Mouse (Mus musculus): ENCODE results near the gene Clp1. TPM values are rescaled to one million over a fixed set of nuclear protein-coding genes. Genes with fewer than 3 reads are reported as not detected.

Gene Clp1
- polyA plus RNA-seq, 1 experiment from 2014 or later = 39.7 TPM

DNA sequence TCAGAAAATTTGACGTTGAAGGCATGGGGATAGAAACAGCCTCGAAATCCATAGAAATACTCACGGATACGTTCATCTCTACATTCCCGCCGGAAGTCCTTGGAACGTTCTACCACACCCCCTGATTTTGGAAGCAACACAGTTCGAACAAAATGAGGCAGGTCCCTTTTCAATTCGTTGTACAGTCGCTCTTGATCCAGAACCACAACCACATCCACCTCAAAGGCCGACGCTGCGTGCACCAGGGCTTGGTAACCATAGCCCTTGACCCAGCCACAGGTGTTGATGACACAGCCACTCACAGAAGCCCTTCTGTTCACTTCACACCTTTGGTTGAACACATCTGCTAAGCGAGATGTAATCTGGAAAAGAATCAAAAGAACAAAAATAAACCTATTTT lies 3.3 kb downstream of the Clp1 start:
- no peak overlapping the region for H3K4me2 ChIP-seq (replicated peaks)

DNA sequence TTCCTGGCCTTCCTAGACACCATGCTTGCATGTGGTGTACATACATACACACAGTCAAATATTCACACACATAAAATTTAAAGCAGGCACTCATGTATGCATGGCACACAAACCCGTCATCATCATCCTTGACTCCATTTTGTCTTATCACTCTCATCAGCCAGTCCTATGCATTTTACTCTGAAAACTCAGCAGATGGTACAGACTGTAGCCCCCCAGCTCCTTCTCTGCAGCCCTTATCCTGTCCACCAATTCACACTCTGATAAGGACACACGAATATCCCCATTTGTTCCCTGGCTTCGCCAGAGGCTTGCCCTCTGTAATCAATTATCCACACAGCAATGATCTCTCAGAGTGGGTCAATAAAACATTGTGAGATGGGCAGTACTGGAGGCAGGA lies 6.0 kb downstream of the Clp1 start:
- H3K4me2 ChIP-seq (replicated peaks) = no peak overlapping the region
- peaks cover 36% of the 10 kb centered on the region for H3K36me3 ChIP-seq
- no peaks in the 10 kb centered on the region for H3K9me3 ChIP-seq
- no peak overlapping the region for H3K4me3 ChIP-seq
- ATAC-seq (ENCODE audit: low FRiP score, low read depth) = no peak
- no peak overlapping the region for H3K9ac ChIP-seq
- H3K27me3 ChIP-seq = no peaks in the 10 kb centered on the region
- WGBS = 77% methylated on average over 3 of the region's 3 CpGs
- no peak overlapping the region for H3K27ac ChIP-seq
- H3K4me1 ChIP-seq = peaks cover 13% of the 10 kb centered on the region

More for the DNA sequence above, 3.3 kb downstream of the Clp1 start:
- no peak for ATAC-seq (ENCODE audit: low FRiP score, low read depth)
- peaks cover 36% of the 10 kb centered on the region for H3K36me3 ChIP-seq
- no peak overlapping the region for H3K9ac ChIP-seq
- H3K27me3 ChIP-seq = no peaks in the 10 kb centered on the region
- 95% methylated on average over 14 of the region's 14 CpGs for WGBS
- H3K4me1 ChIP-seq = peaks cover 18% of the 10 kb centered on the region
- no peaks in the 10 kb centered on the region for H3K9me3 ChIP-seq
- no peak overlapping the region for H3K4me3 ChIP-seq
- H3K27ac ChIP-seq = no peak overlapping the region

DNA sequence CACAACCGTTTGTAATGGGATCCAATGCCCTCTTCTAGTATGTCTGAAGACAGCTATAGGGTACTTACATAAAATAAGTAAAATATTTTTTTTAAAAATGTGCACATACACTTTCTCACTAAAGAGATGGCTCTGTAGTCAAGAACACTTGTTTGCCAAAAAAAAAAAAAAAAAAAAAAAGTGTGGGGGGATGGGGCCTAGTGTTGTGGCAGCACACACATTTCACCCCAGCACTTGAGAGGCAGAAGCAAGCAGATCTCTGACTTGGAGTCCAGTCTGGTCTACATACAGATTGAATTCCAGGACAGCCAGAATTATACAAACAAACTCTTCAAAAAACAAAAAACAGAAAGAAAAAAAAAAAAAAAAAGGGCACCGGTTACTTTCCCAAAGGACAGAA lies 6.4 kb downstream of the Clp1 start:
- no peak overlapping the region for H3K4me3 ChIP-seq
- H3K36me3 ChIP-seq = peaks cover 35% of the 10 kb centered on the region
- ATAC-seq (ENCODE audit: low FRiP score, low read depth) = no peak
- no peak overlapping the region for H3K4me2 ChIP-seq (replicated peaks)
- H3K27me3 ChIP-seq = no peaks in the 10 kb centered on the region
- H3K4me1 ChIP-seq = peaks cover 8% of the 10 kb centered on the region
- H3K27ac ChIP-seq = no peak overlapping the region
- H3K9me3 ChIP-seq = no peaks in the 10 kb centered on the region
- no peak overlapping the region for H3K9ac ChIP-seq
- WGBS = 82% methylated on average over 2 of the region's 2 CpGs

DNA sequence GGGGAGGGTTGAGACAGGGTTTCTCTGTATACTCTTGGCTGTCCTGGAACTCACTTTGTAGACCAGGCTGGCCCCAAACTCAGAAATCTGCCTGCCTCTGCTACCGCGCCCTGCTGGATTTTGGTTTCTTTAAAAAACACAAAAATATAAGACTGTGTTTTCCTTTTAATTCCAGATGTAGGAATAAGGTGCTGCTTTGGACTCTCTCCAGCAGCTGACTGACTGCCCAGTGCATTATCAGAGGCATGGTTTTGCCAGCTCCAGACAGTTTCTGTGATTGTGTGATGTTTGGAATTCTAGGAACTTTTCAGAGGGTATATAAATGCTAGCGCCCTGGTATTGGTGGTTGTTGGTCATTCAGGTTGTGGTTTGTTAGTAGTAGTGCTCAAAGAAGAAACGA lies 9.8 kb downstream of the Clp1 start:
- H3K36me3 ChIP-seq = peaks cover 12% of the 10 kb centered on the region
- no peak overlapping the region for H3K4me2 ChIP-seq (replicated peaks)
- H3K4me3 ChIP-seq = no peak overlapping the region
- H3K9ac ChIP-seq = no peak overlapping the region
- H3K27ac ChIP-seq = no peak overlapping the region
- peaks cover 13% of the 10 kb centered on the region for H3K4me1 ChIP-seq
- no peak for ATAC-seq (ENCODE audit: low FRiP score, low read depth)
- no peaks in the 10 kb centered on the region for H3K9me3 ChIP-seq
- WGBS = 91% methylated on average over 4 of the region's 4 CpGs
- H3K27me3 ChIP-seq = no peaks in the 10 kb centered on the region

DNA sequence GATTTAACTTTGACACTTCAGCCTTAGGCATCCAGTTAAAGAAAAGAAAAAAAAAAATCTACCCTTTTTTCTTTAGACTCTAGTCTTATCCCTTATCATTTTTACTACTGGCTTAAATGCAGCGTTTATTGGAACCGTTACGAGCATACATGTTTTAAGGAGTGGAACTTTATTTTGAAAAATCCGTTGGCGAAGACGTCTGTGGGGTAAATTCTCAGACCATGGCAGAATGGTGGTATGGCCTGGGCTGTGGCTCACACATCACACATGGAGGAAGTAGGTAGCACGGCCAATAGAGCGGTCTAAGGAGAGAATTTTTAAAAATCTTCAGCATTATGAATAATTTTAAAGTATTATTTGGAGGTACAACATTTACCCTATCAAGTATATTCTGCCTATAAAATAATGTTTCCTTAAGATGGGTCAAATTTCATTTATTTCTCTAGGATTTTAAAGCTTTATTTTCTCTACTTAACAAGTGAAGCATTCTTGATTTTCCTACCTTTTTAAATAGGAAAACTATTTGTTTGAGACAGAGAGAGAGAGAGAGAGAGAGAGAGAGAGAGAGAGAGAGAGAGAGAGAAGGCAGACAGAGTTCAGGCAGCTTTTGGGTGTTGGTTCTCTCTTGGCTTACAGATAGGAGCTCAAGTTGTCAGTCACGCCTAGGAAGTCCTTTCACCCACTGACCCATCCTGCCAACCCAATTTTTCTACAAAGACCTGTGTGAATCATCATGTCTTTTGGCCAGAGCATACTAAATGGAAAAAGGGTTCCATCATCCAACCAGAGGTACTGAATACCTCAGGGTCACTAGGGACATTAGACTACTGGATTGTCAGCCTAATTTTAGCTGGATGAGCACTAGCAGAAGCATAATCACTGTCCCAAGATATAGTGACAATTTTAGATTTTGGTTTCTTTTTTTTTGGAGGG lies 10.5 kb downstream of the Clp1 start:
- 29% methylated on average over 9 of the region's 9 CpGs for WGBS
- ATAC-seq (ENCODE audit: low FRiP score, low read depth) = no peak

DNA sequence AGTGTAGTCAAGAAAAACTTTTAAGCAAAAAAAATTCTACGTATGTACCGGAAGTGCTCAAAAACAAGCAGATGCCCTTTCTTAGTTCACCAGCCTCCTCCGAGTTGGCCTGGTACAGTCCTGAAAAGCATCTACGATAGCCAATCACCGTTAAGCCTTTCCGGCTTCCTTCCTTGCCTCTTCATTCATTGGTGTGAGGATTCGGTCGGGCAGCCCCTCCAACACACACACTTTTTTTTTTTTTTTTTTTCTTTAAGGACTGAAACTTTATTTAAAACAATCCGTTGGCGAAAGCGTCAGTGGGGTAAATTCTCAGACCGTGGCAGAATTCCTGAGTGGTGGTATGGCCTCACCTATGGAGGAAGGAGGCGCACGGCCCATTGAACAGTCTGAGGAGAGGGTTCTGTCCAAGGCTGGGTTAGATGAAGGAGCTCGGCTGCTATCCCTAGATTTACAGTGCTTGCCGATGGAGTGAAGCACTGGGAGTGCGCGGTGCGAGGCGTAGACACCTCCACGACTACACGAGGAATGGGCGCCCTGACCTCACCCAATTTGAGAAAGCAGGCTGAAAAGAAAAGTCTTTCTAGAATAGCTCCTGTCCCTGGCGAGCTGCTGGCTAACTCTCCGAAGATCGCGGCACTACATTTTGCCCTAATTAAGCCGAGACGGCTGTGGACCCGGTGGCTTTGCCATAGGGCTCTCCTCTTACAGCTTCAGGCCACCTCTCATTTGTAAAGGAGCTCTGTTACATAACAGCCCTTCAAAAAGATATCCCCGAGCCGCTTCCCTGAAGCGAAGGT lies 11.4 kb downstream of the Clp1 start:
- peak overlapping the region; percentile 77 for H3K4me3 ChIP-seq

More for the DNA sequence above, 10.5 kb downstream of the Clp1 start:
- Histone ChIP-seq H3K4me2 (replicated peaks) (peak overlapping the region; percentile 74), H3K9ac (peak overlapping the region; percentile 78), H3K27me3 (no peaks in the 10 kb centered on the region), H3K4me3 (peak overlapping the region; percentile 77), H3K36me3 (peaks cover 6% of the 10 kb centered on the region), H3K9me3 (no peaks in the 10 kb centered on the region), H3K27ac (peak overlapping the region; percentile 94; the same call in 1 of the 2 replicates), H3K4me1 (peaks cover 13% of the 10 kb centered on the region)

DNA sequence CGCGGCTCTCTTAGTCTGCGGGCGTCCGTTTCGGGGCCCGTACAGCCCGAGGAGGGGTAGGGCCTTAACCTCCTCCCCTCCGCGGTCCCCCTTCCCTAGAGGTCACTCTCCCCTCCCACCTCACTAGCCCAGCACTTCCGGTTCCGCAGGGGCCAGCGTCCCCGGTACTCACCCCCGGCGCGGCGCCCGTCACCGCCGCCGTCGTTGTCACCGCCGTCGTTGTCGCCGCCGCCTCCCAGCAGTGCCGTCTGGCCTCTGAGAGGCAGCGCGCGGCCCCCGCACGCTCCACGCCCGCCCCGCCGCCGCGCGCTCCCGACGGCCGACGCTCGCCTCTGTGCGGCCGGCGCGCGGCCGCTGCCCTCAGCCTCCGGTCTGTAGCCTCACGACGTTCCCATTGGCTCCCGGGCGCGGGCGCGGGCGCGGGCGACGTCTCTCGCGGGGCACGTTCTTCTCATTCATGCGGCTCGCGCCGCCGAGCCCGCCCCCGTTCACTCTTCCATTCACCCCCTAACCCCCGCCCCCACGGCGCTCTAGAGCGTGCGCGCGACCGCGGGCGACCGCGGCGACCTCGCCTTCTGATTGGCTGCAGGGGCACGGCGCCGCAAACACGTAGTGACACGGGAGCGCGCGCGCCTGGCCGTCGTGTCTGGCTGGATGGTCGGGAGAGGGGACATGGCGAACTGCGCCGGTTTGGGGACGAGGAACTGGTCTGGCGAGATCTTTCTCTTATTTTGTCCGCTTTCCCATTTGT lies 12.2 kb downstream of the Clp1 start, which contains the start of gene Zdhhc5:
Gene Zdhhc5 (minus strand): TSS at position 370 of the 751 bp plus-strand sequence.
- Histone ChIP-seq H3K9me3 (no peaks in the 10 kb centered on the region), H3K36me3 (peaks cover 11% of the 10 kb centered on the region), H3K27ac (peak within 1 kb of the TSS; percentile 94), H3K27me3 (no peaks in the 10 kb centered on the region), H3K4me1 (peaks cover 13% of the 10 kb centered on the region), H3K4me3 (peak within 1 kb of the TSS; percentile 77), H3K4me2 (replicated peaks) (peak within 1 kb of the TSS; percentile 74), H3K9ac (peak within 1 kb of the TSS; percentile 96)
- under 1% methylated on average over 92 of the region's 107 CpGs for WGBS
- peak; percentile 94 for ATAC-seq (ENCODE audit: low FRiP score, low read depth)

More for the DNA sequence above, 11.4 kb downstream of the Clp1 start:
- peak overlapping the region; percentile 78 for H3K9ac ChIP-seq
- peaks cover 13% of the 10 kb centered on the region for H3K4me1 ChIP-seq
- under 1% methylated on average over 33 of the region's 33 CpGs for WGBS
- peaks cover 3% of the 10 kb centered on the region for H3K36me3 ChIP-seq
- peak; percentile 96 for ATAC-seq (ENCODE audit: low FRiP score, low read depth)
- H3K27me3 ChIP-seq = no peaks in the 10 kb centered on the region
- peak overlapping the region; percentile 94 for H3K27ac ChIP-seq
- H3K9me3 ChIP-seq = no peaks in the 10 kb centered on the region
- H3K4me2 ChIP-seq (replicated peaks) = peak overlapping the region; percentile 74

DNA sequence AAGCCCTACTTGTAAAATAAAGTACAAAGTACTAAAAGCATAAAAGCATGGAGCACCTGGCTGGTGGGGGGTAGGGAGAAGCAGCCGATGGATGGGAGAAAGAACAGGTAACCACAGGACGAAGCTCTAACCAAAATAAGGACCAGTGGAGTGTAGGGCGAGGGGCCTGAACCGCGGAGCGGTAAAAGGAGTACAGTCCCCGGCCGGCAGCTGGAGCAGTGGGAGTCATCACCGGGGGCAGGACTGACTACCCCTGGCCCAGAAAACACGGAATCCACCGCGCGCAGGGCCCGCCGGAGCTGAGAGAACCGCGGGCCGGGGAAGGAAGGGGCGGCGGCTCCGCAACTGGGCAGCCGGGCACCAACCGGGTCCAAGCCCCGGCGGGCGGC lies 12.7 kb downstream of the Clp1 start:
- ATAC-seq (ENCODE audit: low FRiP score, low read depth) = peak; percentile 6; the same call in 1 of the 2 replicates
- peak overlapping the region; percentile 96 for H3K9ac ChIP-seq
- H3K36me3 ChIP-seq = peaks cover 14% of the 10 kb centered on the region
- peak overlapping the region; percentile 77 for H3K4me3 ChIP-seq
- peak overlapping the region; percentile 74 for H3K4me2 ChIP-seq (replicated peaks)
- peak overlapping the region; percentile 94 for H3K27ac ChIP-seq
- peaks cover 13% of the 10 kb centered on the region for H3K4me1 ChIP-seq
- H3K9me3 ChIP-seq = no peaks in the 10 kb centered on the region
- under 1% methylated on average over 26 of the region's 26 CpGs for WGBS
- no peaks in the 10 kb centered on the region for H3K27me3 ChIP-seq

DNA sequence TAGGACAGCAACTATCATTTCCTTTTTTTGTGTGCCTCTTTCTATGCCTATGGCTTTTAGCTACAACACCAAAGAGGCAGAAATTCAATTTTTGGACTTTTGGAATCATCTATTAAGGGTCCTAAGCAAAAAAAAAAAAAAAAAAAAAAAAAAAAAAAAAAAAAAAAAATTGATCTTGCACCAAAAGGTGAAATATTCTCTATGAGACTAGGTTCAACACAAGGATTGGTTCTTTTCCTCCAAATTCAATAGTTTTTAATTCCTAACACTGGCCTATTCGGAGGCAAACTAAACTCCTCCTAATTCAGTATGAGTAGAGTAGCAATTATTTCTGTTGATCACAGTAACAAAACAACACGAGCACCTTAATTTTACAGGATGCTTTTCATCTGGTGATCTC lies 15.3 kb downstream of the Clp1 start:
- no peak overlapping the region for H3K9ac ChIP-seq
- no peak overlapping the region for H3K4me3 ChIP-seq
- WGBS = 81% methylated on average over 2 of the region's 2 CpGs
- no peak overlapping the region for H3K27ac ChIP-seq
- H3K4me2 ChIP-seq (replicated peaks) = no peak overlapping the region
- H3K27me3 ChIP-seq = no peaks in the 10 kb centered on the region
- H3K9me3 ChIP-seq = no peaks in the 10 kb centered on the region
- no peak for ATAC-seq (ENCODE audit: low FRiP score, low read depth)
- H3K4me1 ChIP-seq = peaks cover 26% of the 10 kb centered on the region
- H3K36me3 ChIP-seq = peaks cover 33% of the 10 kb centered on the region

DNA sequence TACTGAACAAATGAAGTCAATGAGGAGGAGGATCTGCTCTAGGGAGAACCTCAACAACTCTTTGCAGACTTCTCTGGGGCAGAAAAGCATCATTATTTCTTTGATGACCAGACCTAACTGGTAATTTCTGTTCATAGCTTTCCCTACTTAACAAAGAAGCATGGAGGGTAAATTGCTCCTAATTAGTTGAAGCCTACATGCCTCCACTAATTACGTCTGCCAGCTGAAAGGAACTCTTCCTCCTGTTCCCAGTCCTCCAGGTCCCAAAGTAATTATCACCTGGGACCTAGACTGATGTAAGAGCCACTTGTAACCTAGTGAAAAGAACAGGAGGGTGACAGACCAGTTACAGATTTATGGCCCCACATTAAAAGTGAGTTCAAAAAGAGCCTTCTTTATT lies 19.6 kb downstream of the Clp1 start:
- WGBS = 31% methylated on average over 1 of the region's 1 CpGs

DNA sequence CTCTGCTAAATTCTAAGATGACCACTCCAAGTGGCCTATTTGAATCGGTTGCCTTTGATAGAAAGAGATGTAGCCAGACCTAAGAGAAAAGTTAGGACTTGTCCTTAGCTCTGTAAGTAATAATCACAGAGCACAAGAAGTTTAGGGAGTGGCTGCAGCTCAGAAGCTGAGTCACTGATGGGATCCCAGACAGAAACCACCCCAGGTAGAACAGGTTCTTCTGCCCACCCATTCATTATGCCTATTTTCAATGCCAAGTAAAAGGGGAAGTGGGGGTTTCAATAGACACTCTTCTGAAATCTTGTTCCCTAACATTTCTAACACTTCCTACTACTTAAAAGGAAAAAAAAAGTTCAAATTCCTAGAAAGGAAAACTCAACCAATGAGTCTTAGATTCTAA lies 21.9 kb downstream of the Clp1 start:
- no peak for ATAC-seq (ENCODE audit: low FRiP score, low read depth)
- no peak overlapping the region for H3K4me2 ChIP-seq (replicated peaks)
- no peak overlapping the region for H3K4me3 ChIP-seq
- H3K36me3 ChIP-seq = peaks cover 63% of the 10 kb centered on the region
- no peaks in the 10 kb centered on the region for H3K9me3 ChIP-seq
- 93% methylated on average over 1 of the region's 1 CpGs for WGBS
- H3K9ac ChIP-seq = no peak overlapping the region; the same call in 1 of the 2 replicates
- H3K4me1 ChIP-seq = peaks cover 13% of the 10 kb centered on the region
- H3K27ac ChIP-seq = no peak overlapping the region
- no peaks in the 10 kb centered on the region for H3K27me3 ChIP-seq

More for the DNA sequence above, 19.6 kb downstream of the Clp1 start:
- peaks cover 58% of the 10 kb centered on the region for H3K36me3 ChIP-seq
- no peaks in the 10 kb centered on the region for H3K9me3 ChIP-seq
- no peak overlapping the region for H3K27ac ChIP-seq
- H3K27me3 ChIP-seq = no peaks in the 10 kb centered on the region
- no peak overlapping the region for H3K4me2 ChIP-seq (replicated peaks)
- no peak overlapping the region for H3K9ac ChIP-seq
- no peak overlapping the region for H3K4me3 ChIP-seq
- peaks cover 14% of the 10 kb centered on the region for H3K4me1 ChIP-seq
- no peak for ATAC-seq (ENCODE audit: low FRiP score, low read depth)

All from limb, embryonic 13.5 days (tissue).